Mouse (Mus musculus) splenic B cell, adult 2 months (primary cell): ENCODE results near the gene Arhgef10l.

Experiments used
- DNase-seq: peaks from one replicate; pipeline ENCODE4 v3.0.0-alpha.2; 2011; ENCODE audit warnings: low read depth, low spot score
- H3K27me3 ChIP-seq: 2 replicates; pipeline ENCODE4 v1.6.1; 2012; ENCODE audit warnings: mild to moderate bottlenecking, low read length, moderate library complexity, mixed read lengths; ENCODE audit not compliant: control insufficient read depth, poor library complexity, insufficient read depth, severe bottlenecking
- H3K36me3 ChIP-seq: 2 replicates; pipeline ENCODE4 v1.6.1; 2012; ENCODE audit warnings: mild to moderate bottlenecking, low read length, moderate library complexity, mixed read lengths; ENCODE audit not compliant: control insufficient read depth, poor library complexity, insufficient read depth, severe bottlenecking

The Arhgef10l gene

DNA sequence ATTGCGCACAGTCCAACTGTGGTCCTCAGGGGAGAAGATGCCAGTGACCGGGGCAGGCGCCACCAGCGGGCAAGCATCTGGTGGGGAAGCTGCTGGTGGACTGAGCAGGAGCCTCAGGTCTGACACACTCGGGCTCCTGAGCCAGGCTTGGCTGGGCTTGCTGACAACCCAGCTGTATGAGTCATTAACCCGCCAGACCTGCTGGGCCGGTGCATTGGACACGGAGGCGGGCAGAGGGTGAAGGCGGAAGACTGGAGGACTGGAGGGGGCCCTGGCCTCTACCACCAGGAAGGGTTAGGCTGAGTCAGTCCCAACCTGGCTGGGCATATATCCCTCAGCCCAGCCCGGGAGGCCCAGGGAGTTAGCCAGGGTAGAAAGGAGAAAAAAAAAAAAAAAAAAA lies at the start of gene Arhgef10l:
Gene Arhgef10l (minus strand): TSS at position 253 of the 400 bp plus-strand sequence.
- Histone ChIP-seq H3K36me3 (no peaks in the 10 kb centered on the region), H3K27me3 (no peaks in the 10 kb centered on the region)
- no peak for DNase-seq

DNA sequence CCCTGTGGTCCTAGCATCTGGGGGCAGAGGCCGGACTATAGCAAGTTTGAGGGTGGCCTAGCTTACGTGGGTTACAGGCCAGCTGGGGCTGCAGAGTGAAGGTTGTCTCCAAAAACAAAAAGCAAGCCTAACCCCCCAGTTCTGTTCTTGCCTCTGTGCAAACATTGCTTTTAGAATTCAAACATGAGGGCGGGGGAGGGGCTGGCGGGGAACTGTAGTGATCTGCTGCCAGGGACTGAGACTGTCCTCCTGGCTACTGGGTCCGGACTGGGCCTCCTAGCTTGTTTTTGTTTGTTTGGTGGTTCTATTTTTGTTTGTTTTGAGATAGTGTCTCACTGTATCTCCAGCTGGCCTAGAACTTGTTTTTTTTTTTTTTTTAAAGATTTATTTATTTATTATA lies 48.8 kb upstream of the Arhgef10l start:
- no peak for DNase-seq
- Histone ChIP-seq H3K27me3 (no peaks in the 10 kb centered on the region), H3K36me3 (peaks cover 36% of the 10 kb centered on the region)

GRCm38 (mm10) chr4:140713480-140714365 lies 47.9 kb upstream of the Arhgef10l start:
- Histone ChIP-seq H3K36me3 (peaks cover 37% of the 10 kb centered on the region), H3K27me3 (no peaks in the 10 kb centered on the region)
- peak; percentile 91 for DNase-seq

- H3K36me3 ChIP-seq = peaks cover 25% of the 10 kb centered on the region
- no peak for DNase-seq
- no peaks in the 10 kb centered on the region for H3K27me3 ChIP-seq
Measured at GRCm38 (mm10) chr4:140711360-140711759, 45.5 kb upstream of the Arhgef10l start.

- no peak for DNase-seq
- Histone ChIP-seq H3K36me3 (peaks cover 24% of the 10 kb centered on the region), H3K27me3 (no peaks in the 10 kb centered on the region)
Measured at GRCm38 (mm10) chr4:140710781-140711180, 45.0 kb upstream of the Arhgef10l start.

GRCm38 (mm10) chr4:140709617-140710016 lies 43.8 kb upstream of the Arhgef10l start:
- H3K36me3 ChIP-seq = peaks cover 19% of the 10 kb centered on the region
- no peak for DNase-seq

DNA sequence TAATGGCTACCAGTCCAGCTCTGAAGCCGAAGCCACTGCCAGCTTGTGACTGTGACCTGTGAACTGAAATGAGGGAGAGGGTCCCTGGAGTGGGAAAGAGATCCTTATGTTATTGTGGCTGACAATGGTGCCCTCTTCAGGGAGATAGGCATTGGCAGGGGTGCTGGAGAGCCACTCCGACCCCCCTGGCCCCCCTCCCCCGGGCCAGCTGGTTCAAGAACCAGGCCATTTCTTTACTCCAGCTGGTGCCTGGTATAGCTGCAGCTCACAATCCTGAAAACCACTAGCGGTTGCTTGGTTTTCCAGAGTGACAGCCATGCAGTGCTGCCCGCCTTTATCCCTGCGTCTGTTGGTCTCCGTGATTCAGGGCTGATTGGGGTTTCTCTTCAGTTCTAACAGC lies 43.3 kb upstream of the Arhgef10l start:
- Histone ChIP-seq H3K27me3 (no peaks in the 10 kb centered on the region), H3K36me3 (peaks cover 19% of the 10 kb centered on the region)

More at GRCm38 (mm10) chr4:140709617-140710016, 43.8 kb upstream of the Arhgef10l start:
- no peaks in the 10 kb centered on the region for H3K27me3 ChIP-seq

GRCm38 (mm10) chr4:140708297-140708927 lies 42.6 kb upstream of the Arhgef10l start:
- no peaks in the 10 kb centered on the region for H3K27me3 ChIP-seq
- H3K36me3 ChIP-seq = peaks cover 16% of the 10 kb centered on the region
- DNase-seq = no peak

More for the DNA sequence above, 43.3 kb upstream of the Arhgef10l start:
- no peak for DNase-seq

GRCm38 (mm10) chr4:140707615-140708014 lies 41.8 kb upstream of the Arhgef10l start:
- Histone ChIP-seq H3K27me3 (no peaks in the 10 kb centered on the region), H3K36me3 (peaks cover 13% of the 10 kb centered on the region)
- DNase-seq = no peak

DNA sequence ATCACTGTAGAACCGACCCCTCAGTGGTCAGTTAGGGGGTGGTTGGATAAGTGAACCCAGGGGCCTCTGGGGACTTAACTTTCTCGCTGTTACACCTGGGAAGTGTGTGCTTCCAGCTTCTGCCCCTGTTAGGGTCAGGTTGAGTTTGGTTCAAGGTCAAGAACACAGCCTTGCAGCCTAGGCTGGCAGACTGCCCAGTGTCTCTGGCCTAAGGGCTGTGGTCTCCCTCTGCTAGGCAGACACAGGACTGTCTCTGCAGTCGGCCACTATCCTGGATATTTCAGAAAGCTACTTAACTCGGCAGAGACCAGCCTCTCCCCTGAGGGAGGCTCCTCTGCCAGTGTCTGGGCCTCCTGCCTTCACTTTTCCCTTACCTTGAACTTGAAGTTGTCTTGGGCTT lies 38.4 kb upstream of the Arhgef10l start:
- no peak for DNase-seq
- H3K27me3 ChIP-seq = no peaks in the 10 kb centered on the region
- H3K36me3 ChIP-seq = peaks cover 3% of the 10 kb centered on the region; the same call in 1 of the 2 replicates

- H3K36me3 ChIP-seq = no peaks in the 10 kb centered on the region
- DNase-seq = no peak
- no peaks in the 10 kb centered on the region for H3K27me3 ChIP-seq
Measured at GRCm38 (mm10) chr4:140703636-140704035, 37.8 kb upstream of the Arhgef10l start.

DNA sequence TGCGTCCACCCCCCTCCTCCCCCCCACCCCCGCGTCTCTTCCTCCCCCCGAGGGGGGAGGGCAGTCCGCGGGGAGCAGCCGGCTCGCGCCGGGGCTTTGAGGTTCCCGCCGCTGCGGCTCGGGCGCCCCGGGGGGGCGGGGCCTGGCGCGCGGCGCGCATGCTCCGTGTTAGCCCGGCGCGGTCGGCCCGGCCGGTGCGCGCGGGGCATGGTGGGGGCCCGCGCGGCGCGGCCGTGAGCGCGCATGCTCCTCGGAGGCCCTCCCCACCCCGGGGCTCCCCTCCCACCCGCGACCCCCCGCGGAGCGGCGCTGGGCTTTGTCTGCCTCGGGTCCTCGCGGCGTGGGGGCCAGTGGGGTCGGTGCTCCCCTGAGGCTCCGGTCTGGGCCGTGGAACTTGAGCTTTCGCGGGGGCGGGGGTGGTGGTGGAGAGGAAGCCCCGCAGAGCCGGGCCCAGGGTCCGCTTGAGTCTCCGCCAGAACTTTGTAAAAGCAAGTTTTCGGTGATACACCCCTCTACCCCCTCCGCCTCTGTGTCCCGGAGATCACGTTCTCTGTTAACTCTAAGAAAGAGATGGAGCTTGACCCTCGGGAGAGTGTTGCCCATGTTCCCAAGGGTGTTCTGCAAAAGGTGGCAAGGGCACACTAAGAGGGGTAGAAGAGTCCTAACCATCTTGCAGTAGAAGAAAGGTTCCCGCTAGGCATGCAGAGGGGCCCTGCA lies 37.0 kb upstream of the Arhgef10l start:
- peak; percentile 84 for DNase-seq

DNA sequence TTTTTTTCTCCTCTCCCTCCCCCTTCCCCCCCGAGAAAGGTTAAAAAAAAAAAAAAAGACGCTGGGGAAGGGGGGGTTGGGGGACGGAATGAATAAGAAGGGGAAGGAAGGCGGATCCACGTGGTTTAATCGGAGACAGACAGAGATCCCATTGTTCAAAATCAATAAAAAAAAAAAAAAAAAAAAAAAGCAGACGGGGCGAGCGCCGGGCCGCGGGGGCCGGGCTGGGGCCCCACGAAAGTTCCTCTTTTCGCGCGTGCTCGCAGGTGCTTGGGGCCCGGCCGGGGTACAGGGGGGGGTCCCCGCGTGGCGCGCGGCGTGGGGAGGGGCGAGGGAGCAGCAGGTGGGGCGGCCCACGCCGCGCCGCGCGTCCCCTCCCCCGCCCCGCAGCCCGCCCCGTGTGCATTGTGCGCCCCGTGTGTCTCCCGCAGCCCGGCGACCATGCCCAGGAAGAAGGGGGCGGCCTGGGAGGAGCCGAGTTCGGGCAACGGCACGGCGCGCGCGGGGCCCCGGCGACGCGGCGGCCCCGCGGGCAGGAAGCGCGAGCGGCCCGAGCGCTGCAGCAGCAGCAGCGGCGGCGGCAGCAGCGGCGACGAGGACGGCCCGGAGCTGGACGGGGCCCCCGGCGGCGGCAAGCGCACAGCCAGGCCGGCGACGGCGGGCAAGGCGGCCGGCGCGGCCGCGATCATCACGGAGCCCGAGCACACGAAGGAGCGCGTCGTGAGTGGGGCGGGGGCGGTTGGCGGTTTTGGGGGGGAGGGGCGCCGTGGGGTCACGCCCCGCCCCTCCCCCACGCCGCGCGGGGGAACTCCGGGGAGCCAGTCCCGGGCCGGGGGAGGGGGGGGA lies 36.1 kb upstream of the Arhgef10l start:
- Histone ChIP-seq H3K27me3 (no peaks in the 10 kb centered on the region), H3K36me3 (no peaks in the 10 kb centered on the region)
- DNase-seq = peak; percentile 82

More for the DNA sequence above, 37.0 kb upstream of the Arhgef10l start:
- Histone ChIP-seq H3K36me3 (no peaks in the 10 kb centered on the region), H3K27me3 (no peaks in the 10 kb centered on the region)
